Mouse (Mus musculus): Measurements from ENCODE around the gene Nacad. TPM values are rescaled to one million over a fixed set of nuclear protein-coding genes. Genes with fewer than 3 reads are reported as not detected.

Gene Nacad
- polyA plus RNA-seq, 1 experiment, result 2.8 TPM

GRCm38 (mm10) chr11:6567951-6568350, 37.9 kb downstream of the Nacad start:
- TF ChIP-seq POLR2A (IDR thresholded peaks at IDR 0.05; ENCODE audit: borderline replicate concordance, extremely low read depth, low read depth, low read length) (no peak), CTCF (IDR thresholded peaks at IDR 0.05; ENCODE audit: insufficient read depth, low read length) (no peak)
- 61% methylated on average over 8 of the region's 8 CpGs for WGBS
- no peak overlapping the region for H3K4me3 ChIP-seq (replicated peaks; ENCODE audit: extremely low read depth, low read depth, low read length)
- peaks cover 3% of the 10 kb centered on the region; the same call in 1 of the 2 replicates for H3K4me1 ChIP-seq (ENCODE audit: control insufficient read depth, insufficient read depth, low read length)
- no peak for DNase-seq

GRCm38 (mm10) chr11:6566496-6566895, 39.4 kb downstream of the Nacad start:
- TF ChIP-seq CTCF (IDR thresholded peaks at IDR 0.05; ENCODE audit: insufficient read depth, low read length) (no peak), POLR2A (IDR thresholded peaks at IDR 0.05; ENCODE audit: borderline replicate concordance, extremely low read depth, low read depth, low read length) (no peak)
- H3K4me3 ChIP-seq (replicated peaks; ENCODE audit: extremely low read depth, low read depth, low read length), result no peak overlapping the region
- DNase-seq, result no peak
- WGBS, result 60% methylated on average over 4 of the region's 4 CpGs
- peaks cover 3% of the 10 kb centered on the region; the same call in 1 of the 2 replicates for H3K4me1 ChIP-seq (ENCODE audit: control insufficient read depth, insufficient read depth, low read length)

DNA sequence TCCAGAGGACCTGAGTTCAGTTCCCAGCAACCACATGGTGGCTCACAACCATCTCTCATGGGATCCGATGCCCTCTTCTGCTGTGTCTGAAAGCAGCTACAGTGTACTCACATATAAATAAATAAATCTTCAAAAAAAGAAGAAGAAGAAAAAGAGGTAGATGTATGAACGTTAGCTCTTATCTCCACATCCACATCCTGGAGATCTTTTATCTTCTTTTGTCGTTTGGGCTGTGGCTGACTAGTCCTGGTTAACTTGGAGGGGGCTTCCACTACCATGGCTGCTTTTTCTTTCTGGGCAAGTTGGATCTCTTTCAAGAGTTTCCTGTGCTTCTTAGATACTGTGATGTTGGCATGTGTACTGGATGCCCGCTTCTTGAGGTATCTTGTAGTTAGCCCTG, 42.7 kb downstream of the Nacad start:
- peaks cover 11% of the 10 kb centered on the region for H3K4me1 ChIP-seq (ENCODE audit: control insufficient read depth, insufficient read depth, low read length)
- no peak overlapping the region for H3K4me3 ChIP-seq (replicated peaks; ENCODE audit: extremely low read depth, low read depth, low read length)
- 71% methylated on average over 4 of the region's 4 CpGs for WGBS
- no peak for DNase-seq
- TF ChIP-seq CTCF (IDR thresholded peaks at IDR 0.05; ENCODE audit: insufficient read depth, low read length) (no peak), POLR2A (IDR thresholded peaks at IDR 0.05; ENCODE audit: borderline replicate concordance, extremely low read depth, low read depth, low read length) (no peak)

GRCm38 (mm10) chr11:6562359-6562758, 43.5 kb downstream of the Nacad start:
- Histone ChIP-seq H3K4me1 (ENCODE audit: control insufficient read depth, insufficient read depth, low read length) (peaks cover 13% of the 10 kb centered on the region), H3K4me3 (replicated peaks; ENCODE audit: extremely low read depth, low read depth, low read length) (no peak overlapping the region)
- TF ChIP-seq POLR2A (IDR thresholded peaks at IDR 0.05; ENCODE audit: borderline replicate concordance, extremely low read depth, low read depth, low read length) (no peak), CTCF (IDR thresholded peaks at IDR 0.05; ENCODE audit: insufficient read depth, low read length) (no peak)
- DNase-seq, result no peak
- 66% methylated on average over 6 of the region's 6 CpGs for WGBS

DNA sequence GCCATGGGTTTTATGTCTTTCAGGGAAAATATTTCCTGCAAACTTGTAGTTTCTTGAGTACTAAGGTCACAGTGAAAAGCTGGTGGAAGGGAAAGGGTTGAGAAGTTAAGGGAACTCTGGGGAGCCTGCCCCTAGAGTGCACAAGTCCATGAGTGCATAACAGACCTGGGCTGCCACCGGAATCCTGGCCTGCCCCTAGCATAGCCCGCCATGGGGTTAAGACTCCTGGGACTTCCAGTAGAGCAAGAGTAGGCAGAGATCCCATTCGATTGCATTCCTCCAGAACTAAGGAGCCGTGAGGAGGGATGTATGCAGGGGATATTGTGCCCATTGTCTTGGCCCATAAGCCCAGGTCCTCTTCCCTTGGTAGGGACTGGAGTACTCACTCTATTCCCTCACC, 44.4 kb downstream of the Nacad start:
- H3K4me3 ChIP-seq (replicated peaks; ENCODE audit: extremely low read depth, low read depth, low read length), result peak overlapping the region; percentile 57
- WGBS, result 66% methylated on average over 4 of the region's 4 CpGs
- peaks cover 13% of the 10 kb centered on the region for H3K4me1 ChIP-seq (ENCODE audit: control insufficient read depth, insufficient read depth, low read length)
- DNase-seq, result no peak
- TF ChIP-seq POLR2A (IDR thresholded peaks at IDR 0.05; ENCODE audit: borderline replicate concordance, extremely low read depth, low read depth, low read length) (no peak), CTCF (IDR thresholded peaks at IDR 0.05; ENCODE audit: insufficient read depth, low read length) (no peak)

- TF ChIP-seq POLR2A (IDR thresholded peaks at IDR 0.05; ENCODE audit: borderline replicate concordance, extremely low read depth, low read depth, low read length) (no peak), CTCF (IDR thresholded peaks at IDR 0.05; ENCODE audit: insufficient read depth, low read length) (no peak)
- Histone ChIP-seq H3K4me1 (ENCODE audit: control insufficient read depth, insufficient read depth, low read length) (peaks cover 16% of the 10 kb centered on the region), H3K4me3 (replicated peaks; ENCODE audit: extremely low read depth, low read depth, low read length) (peak overlapping the region; percentile 57)
- WGBS, result 61% methylated on average over 13 of the region's 13 CpGs
- DNase-seq, result no peak
These were observed 45.0 kb downstream of the Nacad start for GRCm38 (mm10) chr11:6560655-6561360.

- TF ChIP-seq POLR2A (IDR thresholded peaks at IDR 0.05; ENCODE audit: borderline replicate concordance, extremely low read depth, low read depth, low read length) (no peak), CTCF (IDR thresholded peaks at IDR 0.05; ENCODE audit: insufficient read depth, low read length) (no peak)
- H3K4me1 ChIP-seq (ENCODE audit: control insufficient read depth, insufficient read depth, low read length), result peaks cover 16% of the 10 kb centered on the region
- H3K4me3 ChIP-seq (replicated peaks; ENCODE audit: extremely low read depth, low read depth, low read length), result no peak overlapping the region
- WGBS, result 88% methylated on average over 2 of the region's 2 CpGs
- no peak for DNase-seq
These were observed 45.9 kb downstream of the Nacad start for GRCm38 (mm10) chr11:6559996-6560395.

DNA sequence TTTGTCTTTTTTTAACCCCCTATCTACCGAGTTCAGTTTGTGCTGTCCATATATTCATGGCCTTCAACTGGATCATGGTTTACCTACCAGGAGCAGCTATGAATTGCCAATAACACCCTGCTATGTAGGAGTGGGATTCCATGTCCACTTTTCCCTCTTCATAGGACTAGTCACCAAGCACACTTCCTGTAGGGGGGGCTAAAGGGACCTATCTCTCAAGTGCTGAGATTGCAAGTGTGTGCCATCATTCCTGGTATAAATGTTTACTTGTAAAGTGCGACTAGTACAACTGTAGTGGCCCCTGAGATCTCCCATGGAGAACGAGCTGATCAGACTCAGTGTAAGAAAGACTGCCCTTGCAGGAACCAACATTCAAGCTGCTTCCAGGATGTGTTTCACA, 47.6 kb downstream of the Nacad start:
- DNase-seq, result no peak
- no peak overlapping the region for H3K4me3 ChIP-seq (replicated peaks; ENCODE audit: extremely low read depth, low read depth, low read length)
- TF ChIP-seq POLR2A (IDR thresholded peaks at IDR 0.05; ENCODE audit: borderline replicate concordance, extremely low read depth, low read depth, low read length) (no peak), CTCF (IDR thresholded peaks at IDR 0.05; ENCODE audit: insufficient read depth, low read length) (no peak)
- 62% methylated on average over 3 of the region's 3 CpGs for WGBS
- peaks cover 23% of the 10 kb centered on the region for H3K4me1 ChIP-seq (ENCODE audit: control insufficient read depth, insufficient read depth, low read length)

DNA sequence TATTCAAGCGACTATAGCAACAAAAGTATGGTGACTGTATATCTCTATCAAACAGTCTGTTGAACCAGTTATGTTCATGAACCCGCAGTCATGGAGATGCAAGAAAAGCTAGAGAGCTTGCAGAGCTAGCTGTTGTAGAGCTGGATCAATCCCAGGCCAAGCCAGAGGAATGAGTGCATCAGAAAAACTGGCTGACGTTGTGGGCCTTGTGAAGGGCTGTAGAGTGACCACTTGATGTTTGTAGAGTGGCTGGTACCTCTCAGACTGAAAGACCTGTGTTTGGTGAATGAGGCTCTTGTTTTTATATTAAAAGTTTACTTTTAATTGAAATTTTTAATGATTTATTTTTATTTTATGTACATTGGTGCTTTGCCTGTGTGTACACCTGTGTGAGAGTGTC, 55.7 kb downstream of the Nacad start:
- WGBS, result 74% methylated on average over 3 of the region's 3 CpGs
- Histone ChIP-seq H3K4me1 (ENCODE audit: control insufficient read depth, insufficient read depth, low read length) (peaks cover 18% of the 10 kb centered on the region), H3K4me3 (replicated peaks; ENCODE audit: extremely low read depth, low read depth, low read length) (no peak overlapping the region)
- TF ChIP-seq CTCF (IDR thresholded peaks at IDR 0.05; ENCODE audit: insufficient read depth, low read length), result no peak
- TF ChIP-seq POLR2A (IDR thresholded peaks at IDR 0.05; ENCODE audit: borderline replicate concordance, extremely low read depth, low read depth, low read length), result no peak
- no peak for DNase-seq

DNA sequence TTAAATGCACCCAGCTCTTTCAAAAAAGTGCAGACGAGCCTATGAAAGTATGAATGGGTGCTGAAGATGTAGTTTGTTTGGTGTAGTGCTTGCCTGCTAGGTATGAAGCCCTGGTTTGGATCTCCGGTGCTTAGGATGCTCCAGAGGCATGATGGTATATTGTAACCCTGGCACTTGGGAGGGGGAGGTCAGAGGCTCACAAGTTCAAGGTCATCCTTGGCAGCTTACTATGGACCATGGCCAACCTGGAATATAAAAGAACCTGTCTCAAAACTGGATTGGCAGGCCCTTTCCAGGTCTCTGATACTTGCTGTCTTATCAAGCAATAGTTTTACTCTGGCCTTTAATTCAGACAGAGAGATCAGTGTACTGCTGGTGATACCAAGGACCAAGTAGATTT, 56.1 kb downstream of the Nacad start:
- Histone ChIP-seq H3K4me3 (replicated peaks; ENCODE audit: extremely low read depth, low read depth, low read length) (no peak overlapping the region), H3K4me1 (ENCODE audit: control insufficient read depth, insufficient read depth, low read length) (peaks cover 16% of the 10 kb centered on the region)
- 86% methylated on average over 2 of the region's 2 CpGs for WGBS

More for the DNA sequence above, 56.1 kb downstream of the Nacad start:
- no peak for TF ChIP-seq CTCF (IDR thresholded peaks at IDR 0.05; ENCODE audit: insufficient read depth, low read length)
- no peak for TF ChIP-seq POLR2A (IDR thresholded peaks at IDR 0.05; ENCODE audit: borderline replicate concordance, extremely low read depth, low read depth, low read length)
- DNase-seq, result no peak

Other genes with a start within 250 kb of the Nacad start
- gene Zmiz2, start 217.0 kb downstream of the Nacad start, polyA plus RNA-seq (2012; rRNA removed), result 50.3 and 58.5 TPM in 2 replicates
- 407 and 532 TPM in 2 replicates for gene Ppia, start 190.6 kb downstream of the Nacad start, polyA plus RNA-seq (2012; rRNA removed)
- gene H2afv, start 161.6 kb downstream of the Nacad start, polyA plus RNA-seq (2012; rRNA removed), result 39.1 and 51.4 TPM in 2 replicates
- 10.7 and 11.0 TPM in 2 replicates for gene Purb, start 130.1 kb downstream of the Nacad start, polyA plus RNA-seq (2012; rRNA removed)
- 37.1 and 52.3 TPM in 2 replicates for gene Myo1g, start 85.1 kb downstream of the Nacad start, polyA plus RNA-seq (2012; rRNA removed)
- 77.3 and 100 TPM in 2 replicates for gene Ccm2, start 59.2 kb downstream of the Nacad start, polyA plus RNA-seq (2012; rRNA removed)
- gene Tbrg4, start 20.0 kb upstream of the Nacad start, polyA plus RNA-seq (2012; rRNA removed), result 51.6 and 53.3 TPM in 2 replicates
- gene Wap, start 32.6 kb upstream of the Nacad start, polyA plus RNA-seq (2012; rRNA removed), result not detected in 2 replicates
- 8.3 and 8.7 TPM in 2 replicates for gene Ramp3, start 52.5 kb upstream of the Nacad start, polyA plus RNA-seq (2012; rRNA removed)
- not detected in 2 replicates for gene Gm11983, start 231.6 kb upstream of the Nacad start, polyA plus RNA-seq (2012; rRNA removed)